Mouse (Mus musculus): Measurements from ENCODE around the gene Syngap1. TPM values are rescaled to one million over a fixed set of nuclear protein-coding genes. Genes with fewer than 3 reads are reported as not detected.

Syngap1 gene
- total and polyA plus RNA-seq, 3 experiments = 2.7 to 24.6 TPM; not detected in 1

- Histone ChIP-seq H3K27ac (ENCODE audit: control insufficient read depth, low read depth, low read length) (no peak overlapping the region), H3K79me2 (ENCODE audit: control insufficient read depth, insufficient read depth, low read length, poor library complexity) (no peaks in the 10 kb centered on the region), H3K27me3 (ENCODE audit: control insufficient read depth in 1 of 2, insufficient read depth in 2 of 2, low read length in 2 of 2) (peaks cover 2 to 4% of the 10 kb centered on the region in 2 experiments; a peak in 1 of 4 replicates), H3K36me3 (ENCODE audit: control insufficient read depth in 1 of 2, insufficient read depth in 2 of 2, low read length in 2 of 2) (peaks cover 0 to 3% of the 10 kb centered on the region in 2 experiments; a peak in 1 of 4 replicates), H3K9me3 (replicated peaks; ENCODE audit: insufficient read depth, low read length) (no peaks in the 10 kb centered on the region), H3K4me3 (ENCODE audit: control insufficient read depth in 1 of 2, insufficient read depth in 1 of 2, low read depth in 2 of 2, low read length in 2 of 2) (no peak overlapping the region), H3K4me1 (ENCODE audit: control insufficient read depth in 1 of 2, insufficient read depth in 2 of 2, low read length in 2 of 2) (peaks cover 0 to 3% of the 10 kb centered on the region in 2 experiments; a peak in 2 of 4 replicates), H3K9ac (ENCODE audit: control insufficient read depth, low read depth, low read length, poor library complexity, severe bottlenecking) (no peak overlapping the region)
- no peak for DNase-seq (ENCODE audit: low read depth, low spot score)
- no peak for TF ChIP-seq POLR2A (IDR thresholded peaks at IDR 0.05; ENCODE audit: control insufficient read depth in 1 of 2, insufficient read depth in 1 of 2, low read depth in 1 of 2, low read length in 2 of 2, poor library complexity in 1 of 2)
- no peak for TF ChIP-seq USF1 (IDR thresholded peaks at IDR 0.05; ENCODE audit: low read depth, low read length)
Measured at GRCm38 (mm10) chr17:26893492-26893891, 47.6 kb upstream of the Syngap1 start.

- TF ChIP-seq MXI1 (IDR thresholded peaks at IDR 0.05; ENCODE audit: low read depth, low read length) (no peak), USF1 (IDR thresholded peaks at IDR 0.05; ENCODE audit: low read depth, low read length) (no peak), SMC3 (IDR thresholded peaks at IDR 0.05; ENCODE audit: low read depth, low read length) (no peak), GATA1 (IDR thresholded peaks at IDR 0.05; ENCODE audit: low read depth, low read length) (no peak), MEF2A (IDR thresholded peaks at IDR 0.05; ENCODE audit: extremely low read depth, insufficient replicate concordance, low read depth, low read length, poor library complexity, severe bottlenecking) (no peak), EP300 (IDR thresholded peaks at IDR 0.05; ENCODE audit: low read depth in 1 of 2, low read length in 2 of 2) (no peak), MYB (IDR thresholded peaks at IDR 0.05; ENCODE audit: low read depth, low read length) (no peak), MAFK (IDR thresholded peaks at IDR 0.05; ENCODE audit: borderline replicate concordance, low read depth, low read length) (no peak), GABPA (IDR thresholded peaks at IDR 0.05; ENCODE audit: low read depth, low read length) (no peak), ZKSCAN1 (IDR thresholded peaks at IDR 0.05; ENCODE audit: low read depth, low read length) (no peak), USF2 (IDR thresholded peaks at IDR 0.05; ENCODE audit: borderline replicate concordance in 1 of 2, insufficient read depth in 1 of 2, low read depth in 1 of 2, low read length in 2 of 2) (no peak), RAD21 (IDR thresholded peaks at IDR 0.05; ENCODE audit: low read depth, low read length) (no peak), MAZ (IDR thresholded peaks at IDR 0.05; ENCODE audit: low read depth, low read length) (no peak), ZMIZ1 (IDR thresholded peaks at IDR 0.05; ENCODE audit: low read depth, low read length) (no peak)
- no peak overlapping the region for H3K9ac ChIP-seq (ENCODE audit: control insufficient read depth, low read depth, low read length, poor library complexity, severe bottlenecking)
Measured at GRCm38 (mm10) chr17:26894342-26894741, 46.7 kb upstream of the Syngap1 start.

More at GRCm38 (mm10) chr17:26894342-26894741, 46.7 kb upstream of the Syngap1 start:
- Histone ChIP-seq H3K27ac (ENCODE audit: control insufficient read depth, low read depth, low read length) (no peak overlapping the region), H3K27me3 (ENCODE audit: control insufficient read depth in 1 of 2, insufficient read depth in 2 of 2, low read length in 2 of 2) (peaks cover 4 to 5% of the 10 kb centered on the region in 2 experiments; a peak in 2 of 4 replicates), H3K79me2 (ENCODE audit: control insufficient read depth, insufficient read depth, low read length, poor library complexity) (no peaks in the 10 kb centered on the region), H3K4me1 (ENCODE audit: control insufficient read depth in 1 of 2, insufficient read depth in 2 of 2, low read length in 2 of 2) (peaks cover 0 to under 1% of the 10 kb centered on the region in 2 experiments; a peak in 1 of 4 replicates), H3K9me3 (replicated peaks; ENCODE audit: insufficient read depth, low read length) (no peaks in the 10 kb centered on the region), H3K4me3 (ENCODE audit: control insufficient read depth in 1 of 2, insufficient read depth in 1 of 2, low read depth in 2 of 2, low read length in 2 of 2) (no peak overlapping the region), H3K36me3 (ENCODE audit: control insufficient read depth in 1 of 2, insufficient read depth in 2 of 2, low read length in 2 of 2) (peaks cover 0 to under 1% of the 10 kb centered on the region in 2 experiments; a peak in 1 of 4 replicates)
- no peak for DNase-seq (ENCODE audit: low read depth, low spot score)

All from MEL (cell line).